Mouse (Mus musculus): Measurements from ENCODE around the gene Gcnt7.

GRCm38 (mm10) chr2:172416876-172417275, 41.5 kb downstream of the Gcnt7 start:
- TF ChIP-seq CTCF (IDR thresholded peaks at IDR 0.05; ENCODE audit: low read depth, low read length) (no peak), POLR2A (IDR thresholded peaks at IDR 0.05; ENCODE audit: borderline replicate concordance, low read depth, low read length) (no peak)

Data from bone marrow macrophage, adult 2 months (primary cell).